Mouse (Mus musculus) lung, postnatal 0 days (tissue): ENCODE measurements around the gene Cd3eap. TPM values are rescaled to one million over a fixed set of nuclear protein-coding genes. Genes with fewer than 3 reads are reported as not detected.

ENCODE experiments used
- ATAC-seq: fragments of 200-750 bp; cut with Nextera tagmentation; 2 replicates; pipeline ENCODE4 v1.8.0; 2017; ENCODE audit warnings: moderate library complexity
- DNase-seq: peaks from one replicate; pipeline ENCODE4 v3.0.0-alpha.2; 2016; ENCODE audit warnings: low spot score
- H3K27ac ChIP-seq: fragments of 300-500 bp; sonication (generic); 2 replicates; pipeline ENCODE4 v1.5.1; 2014; ENCODE audit warnings: antibody characterized with exemption, mild to moderate bottlenecking, low read length, mixed read lengths
- H3K27me3 ChIP-seq: fragments of 300-500 bp; sonication (generic); replicated peaks from 2 replicates; pipeline ENCODE4 v1.6.1; 2014; ENCODE audit warnings: low read length, mixed read lengths; ENCODE audit not compliant: insufficient read depth
- H3K36me3 ChIP-seq: fragments of 300-500 bp; sonication (generic); 2 replicates; pipeline ENCODE4 v1.6.1; 2014; ENCODE audit warnings: low read length, mixed read lengths; ENCODE audit not compliant: insufficient read depth
- H3K4me1 ChIP-seq: fragments of 300-500 bp; sonication (generic); 2 replicates; pipeline ENCODE4 v1.6.1; 2014; ENCODE audit warnings: antibody characterized with exemption, low read depth, low read length, mixed read lengths; ENCODE audit not compliant: insufficient read depth
- H3K4me2 ChIP-seq: fragments of 300-500 bp; sonication (generic); replicated peaks from 2 replicates; pipeline ENCODE4 v1.6.1; 2014; ENCODE audit warnings: low read depth, mild to moderate bottlenecking, low read length, moderate library complexity, mixed read lengths
- H3K4me3 ChIP-seq: fragments of 300-500 bp; sonication (generic); 2 replicates; pipeline ENCODE4 v1.5.1; 2014; ENCODE audit warnings: low read depth, low read length
- H3K9ac ChIP-seq: fragments of 300-500 bp; sonication (generic); replicated peaks from 2 replicates; pipeline ENCODE4 v1.6.1; 2014; ENCODE audit warnings: low read depth, mild to moderate bottlenecking
- H3K9me3 ChIP-seq: fragments of 300-500 bp; sonication (generic); 2 replicates; pipeline ENCODE4 v1.6.1; 2016; ENCODE audit warnings: low read length, mixed read lengths
- CTCF ChIP-seq: IDR thresholded peaks from 2 replicates; pipeline ENCODE4 v1.5.1; 2016; ENCODE audit warnings: antibody characterized with exemption, mild to moderate bottlenecking
- EP300 ChIP-seq: IDR thresholded peaks from 2 replicates; pipeline ENCODE4 v1.6.1; 2016; ENCODE audit warnings: antibody characterized with exemption, mild to moderate bottlenecking, control low read depth
- WGBS: fragments of 180-500 bp; shearing (Covaris S2); extraction: QIAGEN DNeasy Blood & Tissue Kit; methylation state at CpG from one replicate; pipeline ENCODE4 v1.1.7; 2014; 5-methylcytosine and 5-hydroxymethylcytosine counted together
- polyA plus RNA-seq: library from polyadenylated mRNA; unstranded; fragments of >200 nt; fragmentation: Nextera tagmentation; extraction: Ambion mirVana; gene quantifications from 2 replicates; pipeline ENCODE4 v1.2.1, GENCODE M21; 2015

Gene Cd3eap
- polyA plus RNA-seq, 1 experiment from 2014 or later = 7.6 TPM

DNA sequence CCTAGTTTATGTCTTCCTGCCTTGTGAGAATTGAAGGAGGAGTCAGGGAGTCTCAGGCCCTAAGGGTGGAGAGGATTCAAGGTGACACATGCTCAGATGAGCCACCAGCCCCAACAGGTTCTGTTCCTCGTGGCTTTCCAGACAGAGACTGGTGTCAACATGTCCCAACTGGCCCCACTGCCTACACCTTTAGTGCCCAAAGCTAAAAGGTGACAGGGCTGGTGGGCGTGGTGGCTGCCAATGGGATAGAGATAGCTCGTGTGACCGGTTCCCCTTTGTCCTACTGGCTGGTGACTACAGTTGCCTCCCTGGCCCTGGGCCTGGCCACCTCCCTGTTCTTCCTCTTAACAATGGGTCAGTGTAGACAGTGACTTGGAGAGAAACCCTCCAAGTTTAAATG is 6.1 kb upstream of the Cd3eap start:
- Histone ChIP-seq H3K9me3 (no peaks in the 10 kb centered on the region), H3K27ac (no peak overlapping the region), H3K36me3 (no peaks in the 10 kb centered on the region), H3K4me3 (no peak overlapping the region), H3K4me1 (peaks cover 4% of the 10 kb centered on the region; the same call in 1 of the 2 replicates), H3K27me3 (no peaks in the 10 kb centered on the region), H3K4me2 (no peak overlapping the region), H3K9ac (no peak overlapping the region)
- TF ChIP-seq EP300 (no peak), CTCF (no peak)
- DNase-seq (no peak), ATAC-seq (no peak)
- WGBS = 65% methylated on average over 4 of the region's 4 CpGs

DNA sequence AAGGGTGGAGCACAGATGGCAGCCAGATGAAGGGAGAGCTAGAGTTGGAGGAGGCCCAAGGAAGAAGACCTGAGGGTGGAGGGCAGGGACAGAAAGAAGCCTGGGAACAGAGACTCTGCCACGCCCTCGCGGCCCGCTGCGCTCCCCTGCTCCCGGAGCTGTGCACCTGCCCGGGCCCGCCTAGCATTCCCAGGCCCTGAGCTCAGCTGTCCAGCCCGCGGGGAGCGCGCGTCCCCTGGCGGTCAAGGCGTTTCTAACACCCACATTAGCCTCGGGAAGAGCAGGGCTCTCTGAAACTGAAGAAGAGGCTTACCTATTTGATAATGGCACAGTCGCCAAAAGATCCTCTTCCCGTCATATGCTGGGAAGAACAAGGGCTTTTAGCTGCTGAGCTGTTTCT is 4.6 kb upstream of the Cd3eap start:
- no peaks in the 10 kb centered on the region for H3K27me3 ChIP-seq
- H3K36me3 ChIP-seq = no peaks in the 10 kb centered on the region
- TF ChIP-seq EP300 (no peak), CTCF (peak; percentile 93)
- H3K9me3 ChIP-seq = no peaks in the 10 kb centered on the region
- no peak overlapping the region for H3K27ac ChIP-seq
- peak; percentile 20 for ATAC-seq
- WGBS = 2% methylated on average over 18 of the region's 18 CpGs
- no peak overlapping the region for H3K4me3 ChIP-seq
- H3K4me1 ChIP-seq = no peaks in the 10 kb centered on the region; the same call in 1 of the 2 replicates
- no peak overlapping the region for H3K9ac ChIP-seq
- H3K4me2 ChIP-seq = no peak overlapping the region
- peak; percentile 88 for DNase-seq

DNA sequence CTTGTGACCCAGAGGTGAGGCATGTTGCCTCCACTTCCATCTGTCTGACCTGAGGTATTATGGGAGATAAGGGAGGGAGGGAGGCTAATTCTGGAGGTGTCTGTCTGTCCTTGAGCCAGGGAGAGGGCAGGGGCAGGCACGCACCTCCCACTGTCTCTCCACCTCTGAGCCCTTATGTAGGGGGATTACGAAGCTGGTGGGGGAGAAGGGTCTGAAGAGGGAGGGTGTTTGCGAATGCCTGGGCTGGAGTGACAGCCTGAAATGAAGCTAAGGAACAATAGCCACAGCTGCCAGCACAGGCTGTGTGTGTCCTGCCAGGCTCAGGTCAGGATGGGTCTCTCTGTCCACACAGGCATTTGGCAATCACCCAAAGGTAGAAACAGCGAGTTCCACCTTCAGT is 3.0 kb upstream of the Cd3eap start:
- no peak overlapping the region for H3K9ac ChIP-seq
- no peak for DNase-seq
- H3K4me3 ChIP-seq = no peak overlapping the region
- H3K9me3 ChIP-seq = no peaks in the 10 kb centered on the region
- H3K36me3 ChIP-seq = no peaks in the 10 kb centered on the region
- no peaks in the 10 kb centered on the region; the same call in 1 of the 2 replicates for H3K4me1 ChIP-seq
- TF ChIP-seq EP300 (no peak), CTCF (no peak)
- no peak overlapping the region for H3K27ac ChIP-seq
- 47% methylated on average over 4 of the region's 4 CpGs for WGBS
- no peak for ATAC-seq
- H3K4me2 ChIP-seq = no peak overlapping the region; the same call in 1 of the 2 replicates
- no peaks in the 10 kb centered on the region for H3K27me3 ChIP-seq

DNA sequence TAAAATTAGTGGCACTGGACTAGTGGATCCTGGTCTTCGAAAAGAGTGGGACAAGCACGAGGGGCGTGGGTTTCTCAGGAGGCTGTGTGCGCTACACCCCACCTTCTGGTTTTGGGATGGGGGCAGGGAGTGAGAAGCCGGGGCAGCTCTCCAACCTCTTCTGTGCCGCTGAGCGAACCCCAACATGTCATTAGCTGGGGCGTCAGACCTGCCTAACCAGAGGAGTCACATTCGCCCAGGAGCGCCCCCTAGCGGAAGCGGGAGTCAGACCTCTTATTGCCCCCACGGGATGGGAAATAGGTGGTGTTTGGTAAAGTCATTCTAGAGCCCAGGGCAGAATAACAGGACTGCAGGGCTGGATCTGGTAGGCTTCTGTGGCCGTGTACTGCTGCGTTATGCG is 2.4 kb upstream of the Cd3eap start:
- Histone ChIP-seq H3K27ac (peak overlapping the region; percentile 43; the same call in 1 of the 2 replicates), H3K9ac (0 out of 2 replicates have a peak overlapping the region, but pooled peaks have one; percentile 20), H3K9me3 (no peaks in the 10 kb centered on the region), H3K27me3 (no peaks in the 10 kb centered on the region), H3K4me2 (peak overlapping the region; percentile 91), H3K4me1 (no peaks in the 10 kb centered on the region; the same call in 1 of the 2 replicates), H3K4me3 (peak overlapping the region; percentile 58), H3K36me3 (no peaks in the 10 kb centered on the region)
- TF ChIP-seq EP300 = peak; percentile 8; the same call in 1 of the 2 replicates
- peak; percentile 85 for TF ChIP-seq CTCF
- 14% methylated on average over 16 of the region's 16 CpGs for WGBS
- DNase-seq (peak; percentile 79), ATAC-seq (peak; percentile 8; the same call in 1 of the 2 replicates)

DNA sequence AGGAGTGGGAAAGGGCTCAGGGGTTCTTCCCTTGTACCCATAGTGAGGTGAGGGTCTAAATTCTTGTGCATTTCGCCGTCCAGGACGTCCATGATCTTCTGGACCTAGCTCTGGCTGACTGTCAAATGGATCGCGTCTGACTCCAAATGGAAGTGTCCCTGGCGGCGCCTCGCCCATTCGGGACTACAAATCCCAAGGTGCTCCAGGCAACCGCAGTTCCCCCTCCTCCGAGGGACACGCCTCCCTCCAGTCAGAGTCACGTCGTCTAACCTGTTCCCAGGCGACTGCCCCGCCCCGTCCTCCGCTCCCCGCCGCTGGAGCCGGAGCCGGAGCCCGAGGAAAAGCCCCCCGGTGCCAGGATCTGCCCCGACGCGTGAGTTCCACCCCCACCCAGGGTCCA is 1.7 kb upstream of the Cd3eap start:
- DNase-seq (peak; percentile 98), ATAC-seq (peak; percentile 83)
- Histone ChIP-seq H3K27ac (peak overlapping the region; percentile 58; the same call in 1 of the 2 replicates), H3K36me3 (no peaks in the 10 kb centered on the region), H3K27me3 (no peaks in the 10 kb centered on the region), H3K4me2 (peak overlapping the region; percentile 91), H3K9ac (0 out of 2 replicates have a peak overlapping the region, but pooled peaks have one; percentile 20), H3K4me3 (peak overlapping the region; percentile 58), H3K9me3 (no peaks in the 10 kb centered on the region), H3K4me1 (no peaks in the 10 kb centered on the region; the same call in 1 of the 2 replicates)
- WGBS = 1% methylated on average over 27 of the region's 27 CpGs
- TF ChIP-seq EP300 (no peak), CTCF (no peak)

DNA sequence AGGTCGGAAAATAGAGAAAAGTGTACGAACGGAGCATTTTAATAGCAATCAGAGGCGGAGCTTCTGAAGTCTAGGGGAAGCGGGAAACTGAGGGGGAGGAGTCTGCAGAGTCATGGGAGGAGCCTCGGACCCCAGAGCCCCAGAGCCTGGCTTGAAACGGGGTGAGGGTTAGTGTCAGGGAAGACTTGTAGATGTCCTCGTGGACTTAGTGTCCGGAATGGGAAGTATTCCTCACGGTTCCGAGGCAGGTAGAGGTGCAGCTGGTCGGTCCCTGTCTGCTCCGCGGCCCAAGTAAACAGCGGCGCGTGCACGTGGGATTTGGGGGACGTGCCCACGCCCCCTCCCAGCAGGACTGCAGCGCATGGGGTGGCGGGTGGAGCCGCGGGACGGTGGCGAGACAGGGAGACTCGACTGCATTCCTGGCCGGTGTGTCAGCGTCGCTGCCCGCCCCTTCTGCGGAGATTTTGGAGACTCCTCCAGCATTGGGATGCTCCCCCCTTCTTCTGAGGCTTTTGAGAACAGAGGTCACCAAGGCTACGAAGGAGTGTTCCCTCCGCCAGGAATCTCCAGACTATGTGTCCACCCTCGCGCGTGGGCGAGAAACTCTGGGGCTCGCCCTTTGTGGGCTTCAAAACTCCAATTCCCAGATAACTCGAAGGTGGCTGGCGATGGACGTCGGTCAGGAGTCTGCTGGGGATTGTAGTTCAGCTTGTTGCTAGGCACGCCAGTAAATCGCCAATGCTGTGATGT is 784 bp upstream of the Cd3eap start:
- peak overlapping the region; percentile 58 for H3K4me3 ChIP-seq
- H3K4me1 ChIP-seq = no peaks in the 10 kb centered on the region; the same call in 1 of the 2 replicates
- H3K4me2 ChIP-seq = peak overlapping the region; percentile 91
- DNase-seq (peak; percentile 93), ATAC-seq (peak; percentile 59)
- peak overlapping the region; percentile 58 for H3K27ac ChIP-seq
- TF ChIP-seq CTCF = no peak
- 0 out of 2 replicates have a peak, but pooled peaks have one; percentile 19 for TF ChIP-seq EP300
- WGBS = 1% methylated on average over 45 of the region's 45 CpGs
- peak overlapping the region; percentile 62; the same call in 1 of the 2 replicates for H3K9ac ChIP-seq
- no peaks in the 10 kb centered on the region for H3K27me3 ChIP-seq
- H3K9me3 ChIP-seq = no peaks in the 10 kb centered on the region
- H3K36me3 ChIP-seq = no peaks in the 10 kb centered on the region
